In genomic region chr14:77017211-77017610, GRCm38 (mm10) we compare ENCODE assay signal across 18 mouse cellular contexts. TPM values are rescaled to one million over a fixed set of nuclear protein-coding genes. Genes with fewer than 3 reads are reported as not detected.
DNase-seq lines count a peak whose midpoint lies in the region; ATAC-seq and TF ChIP-seq lines count a peak whose summit lies in the region.
"Had no signal": no experiment of that assay in that cellular context is flagged by ENCODE, and none has a peak within 500 bp of the region (broad histone marks: within the 10 kb centered on the region; RNA-seq: fewer than 3 reads in every experiment).

No protein-coding gene starts in this region.

- H3K27ac ChIP-seq in heart, embryonic 16.5 days (ENCODE audit: low read length): no peak overlapping the region
- H3K27ac ChIP-seq in intestine, embryonic 16.5 days (ENCODE audit: low read length): peak overlapping the region; percentile 29
- no peak overlapping the region for H3K27ac ChIP-seq in liver, postnatal 0 days (ENCODE audit: low read depth)
- H3K27ac ChIP-seq: hindbrain, postnatal 0 days; kidney, embryonic 15.5 days; lung, embryonic 15.5 days had no signal

- DNase-seq in heart, adult 9 months (ENCODE audit: low spot score in 2 of 2): no peak
- no peak for DNase-seq in liver, postnatal 0 days
- DNase-seq in spleen, adult 18-20 months: no peak
- no peak for DNase-seq in frontal cortex, adult 2 months (ENCODE audit: extremely low spot score in 1 of 2, low spot score in 1 of 2)
- no peak for DNase-seq in natural killer cell, adult 2 months (ENCODE audit: low spot score in 2 of 2)
- DNase-seq: adrenal gland, postnatal 10 days; cerebellum, adult 2 months; embryo, embryonic 11 days; heart, postnatal 14 days; thymus, postnatal 36 days had no signal

- no peak overlapping the region for H3K4me3 ChIP-seq in heart, embryonic 16.5 days (ENCODE audit: low read length)
- H3K4me3 ChIP-seq in C2C12 (ENCODE audit: insufficient read depth, poor library complexity, severe bottlenecking): no peak overlapping the region
- H3K4me3 ChIP-seq in intestine, embryonic 16.5 days (ENCODE audit: low read length): 0 out of 2 replicates have a peak overlapping the region, but pooled peaks have one; percentile 6
- H3K4me3 ChIP-seq in liver, postnatal 0 days (ENCODE audit: low read depth, low read length): no peak overlapping the region
- H3K4me3 ChIP-seq: erythroblast, embryonic 14.5 days; kidney, embryonic 15.5 days; lung, embryonic 15.5 days had no signal

- no peak for TF ChIP-seq CTCF in C2C12 (IDR thresholded peaks at IDR 0.05; ENCODE audit: control insufficient read depth, insufficient read depth, insufficient read length)
- no peak for TF ChIP-seq CTCF in liver, postnatal 0 days (IDR thresholded peaks at IDR 0.05; ENCODE audit: low read depth)

- H3K27me3 ChIP-seq in heart, embryonic 16.5 days (ENCODE audit: control insufficient read depth, insufficient read depth, low read length): no peaks in the 10 kb centered on the region
- no peaks in the 10 kb centered on the region for H3K27me3 ChIP-seq in C2C12 (ENCODE audit: control insufficient read depth, insufficient read depth, insufficient read length)
- H3K27me3 ChIP-seq in intestine, embryonic 16.5 days (replicated peaks; ENCODE audit: control insufficient read depth, insufficient read depth, low read length): no peaks in the 10 kb centered on the region
- H3K27me3 ChIP-seq in liver, postnatal 0 days (ENCODE audit: insufficient read depth, low read length): no peaks in the 10 kb centered on the region
- H3K27me3 ChIP-seq: kidney, embryonic 15.5 days; lung, embryonic 15.5 days had no signal

- H3K9me3 ChIP-seq in heart, embryonic 16.5 days (replicated peaks; ENCODE audit: control insufficient read depth, low read length): no peaks in the 10 kb centered on the region
- no peaks in the 10 kb centered on the region for H3K9me3 ChIP-seq in intestine, embryonic 16.5 days (ENCODE audit: control insufficient read depth, low read length)
- no peaks in the 10 kb centered on the region for H3K9me3 ChIP-seq in liver, postnatal 0 days (ENCODE audit: low read length)
- H3K9me3 ChIP-seq: kidney, embryonic 15.5 days; lung, embryonic 15.5 days had no signal

- H3K79me3 ChIP-seq in C2C12 (ENCODE audit: low read depth): no peaks in the 10 kb centered on the region

- H3K36me3 ChIP-seq in heart, embryonic 16.5 days (ENCODE audit: control insufficient read depth, insufficient read depth): no peaks in the 10 kb centered on the region
- H3K36me3 ChIP-seq in C2C12 (ENCODE audit: control insufficient read depth, insufficient read depth): no peaks in the 10 kb centered on the region
- H3K36me3 ChIP-seq in intestine, embryonic 16.5 days (ENCODE audit: control insufficient read depth, insufficient read depth, low read length): no peaks in the 10 kb centered on the region
- no peaks in the 10 kb centered on the region for H3K36me3 ChIP-seq in liver, postnatal 0 days (replicated peaks; ENCODE audit: insufficient read depth, low read length)
- H3K36me3 ChIP-seq: kidney, embryonic 15.5 days; lung, embryonic 15.5 days had no signal

- WGBS in heart, embryonic 16.5 days: 49% methylated on average over 6 of the region's 6 CpGs
- 60% methylated on average over 6 of the region's 6 CpGs for WGBS in intestine, embryonic 16.5 days
- 34% methylated on average over 6 of the region's 6 CpGs for WGBS in liver, postnatal 0 days (ENCODE audit: insufficient replicate concordance)

- ATAC-seq in heart, embryonic 16.5 days (replicated peaks; ENCODE audit: extremely low read depth, insufficient read depth, low FRiP score): no peak
- ATAC-seq in intestine, embryonic 16.5 days: peak; percentile 97
- peak; percentile 62 for ATAC-seq in liver, postnatal 0 days
- ATAC-seq: forebrain, embryonic 16.5 days; hindbrain, postnatal 0 days had no signal

- H3K9ac ChIP-seq in heart, embryonic 16.5 days (ENCODE audit: low read length): no peak overlapping the region
- no peak overlapping the region for H3K9ac ChIP-seq in intestine, embryonic 16.5 days (ENCODE audit: low read depth, low read length)
- H3K9ac ChIP-seq in liver, postnatal 0 days (replicated peaks): no peak overlapping the region
- H3K9ac ChIP-seq: kidney, embryonic 15.5 days; lung, embryonic 15.5 days had no signal

- H3K4me1 ChIP-seq in heart, embryonic 16.5 days (ENCODE audit: control insufficient read depth, insufficient read depth, low read length): no peaks in the 10 kb centered on the region
- H3K4me1 ChIP-seq in intestine, embryonic 16.5 days (ENCODE audit: control insufficient read depth, insufficient read depth, low read length): no peaks in the 10 kb centered on the region
- no peaks in the 10 kb centered on the region for H3K4me1 ChIP-seq in liver, postnatal 0 days (ENCODE audit: insufficient read depth)
- H3K4me1 ChIP-seq: kidney, embryonic 15.5 days had no signal

- H3K4me2 ChIP-seq in heart, embryonic 16.5 days (ENCODE audit: low read depth, low read length): peak overlapping the region; percentile 22; the same call in 1 of the 2 replicates
- peak overlapping the region; percentile 47 for H3K4me2 ChIP-seq in intestine, embryonic 16.5 days (ENCODE audit: low read depth, low read length)
- H3K4me2 ChIP-seq in liver, postnatal 0 days (ENCODE audit: low read depth, low read length): peak overlapping the region; percentile 19; the same call in 1 of the 2 replicates
- H3K4me2 ChIP-seq: kidney, embryonic 15.5 days; lung, embryonic 15.5 days had no signal

- H3ac ChIP-seq in C2C12 (ENCODE audit: control insufficient read depth, insufficient read length, low read depth): no peak overlapping the region

- TF ChIP-seq EP300 in liver, postnatal 0 days (IDR thresholded peaks at IDR 0.05; ENCODE audit: low read depth): no peak

- no peaks in the 10 kb centered on the region for H3K79me2 ChIP-seq in C2C12 (ENCODE audit: control insufficient read depth, insufficient read depth)

TF ChIP-seq in C2C12, 6 proteins besides CTCF, POLR2A, EP300 and RAD21:
- no peak for TF ChIP-seq MYOG (IDR thresholded peaks at IDR 0.05; ENCODE audit: control insufficient read depth, extremely low read depth, insufficient read length)
- TF ChIP-seq FOSL1 (IDR thresholded peaks at IDR 0.05; ENCODE audit: insufficient read depth, low read length, poor library complexity, severe bottlenecking): no peak
- no peak for TF ChIP-seq MAX (IDR thresholded peaks at IDR 0.05)
- no peak for TF ChIP-seq USF1 (IDR thresholded peaks at IDR 0.05; ENCODE audit: low read depth)
- peak; percentile 34 for TF ChIP-seq CEBPB (IDR thresholded peaks at IDR 0.05; ENCODE audit: low read depth)
- no peak for TF ChIP-seq MYOD1 (IDR thresholded peaks at IDR 0.05; ENCODE audit: control insufficient read depth, insufficient read length, low read depth)

RNA-seq across cellular contexts. Expression of gene Ccdc122, which starts 19.4 kb away (rescaled TPM):
- polyA plus RNA-seq in heart, embryonic 16.5 days (2015; fragmentation: Nextera tagmentation; extraction: Ambion mirVana): 1.6 TPM in 2 replicates
- 2.1 TPM for polyA plus RNA-seq in C2C12 (2012; fragmentation: generic; extraction: Trizol)
- polyA plus RNA-seq in intestine, embryonic 16.5 days (2015; fragmentation: Nextera tagmentation; extraction: Ambion mirVana): 2.9 and 3.8 TPM in 2 replicates
- polyA plus RNA-seq in liver, postnatal 0 days (2015; fragmentation: Nextera tagmentation; extraction: Ambion mirVana): 5.4 and 7.0 TPM in 2 replicates
- 2.4 and 3.1 TPM in 2 replicates for polyA plus RNA-seq in frontal cortex, adult 2 months (2012; rRNA removed)
- polyA plus RNA-seq: erythroblast, embryonic 14.5 days had no signal

RNA-seq across cellular contexts. Expression of gene Lacc1, which starts 19.5 kb away (rescaled TPM):
- polyA plus RNA-seq in heart, embryonic 16.5 days (2015; fragmentation: Nextera tagmentation; extraction: Ambion mirVana): 6.0 and 7.7 TPM in 2 replicates
- polyA plus RNA-seq in C2C12 (2012; fragmentation: generic; extraction: Trizol): 5.4 TPM
- 8.8 and 9.1 TPM in 2 replicates for polyA plus RNA-seq in intestine, embryonic 16.5 days (2015; fragmentation: Nextera tagmentation; extraction: Ambion mirVana)
- polyA plus RNA-seq in liver, postnatal 0 days (2015; fragmentation: Nextera tagmentation; extraction: Ambion mirVana): 6.8 and 7.1 TPM in 2 replicates
- 5.0 and 7.4 TPM in 2 replicates for polyA plus RNA-seq in frontal cortex, adult 2 months (2012; rRNA removed)
- polyA plus RNA-seq: erythroblast, embryonic 14.5 days had no signal
